Mouse (Mus musculus): Measurements from ENCODE around the gene Map3k6.

GRCm38 (mm10) chr4:133210788-133211390 is 29.7 kb upstream of the Map3k6 start:
- TF ChIP-seq CTCF (IDR thresholded peaks at IDR 0.05; ENCODE audit: control insufficient read depth, insufficient read depth, insufficient replicate concordance, low read depth, low read length) (no peak), POLR2A (IDR thresholded peaks at IDR 0.05; ENCODE audit: control insufficient read depth, low read depth, low read length) (no peak)

Measured in testis, adult 2 months (tissue).